Mouse (Mus musculus) stomach, embryonic 14.5 days (tissue): ENCODE results near the gene Ctbp2. TPM values are rescaled to one million over a fixed set of nuclear protein-coding genes. Genes with fewer than 3 reads are reported as not detected.
"Not testable (repeated sequence)": the region's sequence is repeated elsewhere in the genome, so short reads cannot be mapped to it uniquely, and the experiment has no call there.

Experiments used
- ATAC-seq: fragments of 200-750 bp; cut with Nextera tagmentation; 2 replicates; pipeline ENCODE4 v1.8.0; 2017; ENCODE audit warnings: low read depth, moderate TSS enrichment; ENCODE audit not compliant: insufficient number of reproducible peaks, insufficient read depth, low FRiP score
- H3K27ac ChIP-seq: fragments of 300-500 bp; sonication (generic); 2 replicates; pipeline ENCODE4 v1.5.1; 2014; ENCODE audit warnings: mild to moderate bottlenecking, low read length, moderate library complexity, mixed read lengths
- H3K27me3 ChIP-seq: fragments of 300-500 bp; sonication (generic); 2 replicates; pipeline ENCODE4 v1.6.1; 2014; ENCODE audit warnings: low read length, control low read depth, mixed read lengths; ENCODE audit not compliant: control insufficient read depth, insufficient read depth
- H3K36me3 ChIP-seq: fragments of 300-500 bp; sonication (generic); 2 replicates; pipeline ENCODE4 v1.6.1; 2014; ENCODE audit warnings: mild to moderate bottlenecking, control low read depth, low read length, moderate library complexity, mixed read lengths; ENCODE audit not compliant: control insufficient read depth, insufficient read depth
- H3K4me1 ChIP-seq: fragments of 300-500 bp; sonication (generic); 2 replicates; pipeline ENCODE4 v1.6.1; 2014; ENCODE audit warnings: low read length, control low read depth, mixed read lengths; ENCODE audit not compliant: control insufficient read depth, insufficient read depth
- H3K4me2 ChIP-seq: fragments of 300-500 bp; sonication (generic); replicated peaks from 2 replicates; pipeline ENCODE4 v1.6.1; 2014; ENCODE audit warnings: low read depth, low read length, control low read depth
- H3K4me3 ChIP-seq: fragments of 300-500 bp; sonication (generic); 2 replicates; pipeline ENCODE4 v1.5.1; 2014; ENCODE audit warnings: low read depth, low read length, control low read depth
- H3K9ac ChIP-seq: fragments of 300-500 bp; sonication (generic); replicated peaks from 2 replicates; pipeline ENCODE4 v1.6.1; 2014; ENCODE audit warnings: low read depth, mild to moderate bottlenecking, control low read depth, low read length, moderate library complexity, mixed read lengths
- H3K9me3 ChIP-seq: fragments of 300-500 bp; sonication (generic); 2 replicates; pipeline ENCODE4 v1.6.1; 2016; ENCODE audit warnings: low read depth, low read length, control low read depth; ENCODE audit not compliant: control insufficient read depth
- WGBS: fragments of 180-500 bp; shearing (Covaris S2); extraction: QIAGEN DNeasy Blood & Tissue Kit; methylation state at CpG from one replicate; pipeline ENCODE4 v1.1.7; 2014; 5-methylcytosine and 5-hydroxymethylcytosine counted together
- polyA plus RNA-seq: library from polyadenylated mRNA; unstranded; fragments of >200 nt; fragmentation: Nextera tagmentation; extraction: Ambion mirVana; gene quantifications from 2 replicates; pipeline ENCODE4 v1.2.1, GENCODE M21; 2014

The Ctbp2 gene
- polyA plus RNA-seq, 1 experiment from 2014 or later, result 120 TPM

- peaks cover 2% of the 10 kb centered on the region; the same call in 1 of the 2 replicates for H3K36me3 ChIP-seq
- H3K27me3 ChIP-seq, result no peaks in the 10 kb centered on the region
- H3K4me3 ChIP-seq, result no peak overlapping the region
- no peak overlapping the region for H3K4me2 ChIP-seq
- H3K27ac ChIP-seq, result 0 out of 2 replicates have a peak overlapping the region, but pooled peaks have one; percentile 15
- H3K9me3 ChIP-seq, result no peaks in the 10 kb centered on the region
- H3K9ac ChIP-seq, result no peak overlapping the region
- no peak for ATAC-seq
- 43% methylated on average over 4 of the region's 4 CpGs for WGBS
- peaks cover 13% of the 10 kb centered on the region; the same call in 1 of the 2 replicates for H3K4me1 ChIP-seq
Observed at GRCm38 (mm10) chr7:133099266-133099665, 24.9 kb downstream of the Ctbp2 start.

DNA sequence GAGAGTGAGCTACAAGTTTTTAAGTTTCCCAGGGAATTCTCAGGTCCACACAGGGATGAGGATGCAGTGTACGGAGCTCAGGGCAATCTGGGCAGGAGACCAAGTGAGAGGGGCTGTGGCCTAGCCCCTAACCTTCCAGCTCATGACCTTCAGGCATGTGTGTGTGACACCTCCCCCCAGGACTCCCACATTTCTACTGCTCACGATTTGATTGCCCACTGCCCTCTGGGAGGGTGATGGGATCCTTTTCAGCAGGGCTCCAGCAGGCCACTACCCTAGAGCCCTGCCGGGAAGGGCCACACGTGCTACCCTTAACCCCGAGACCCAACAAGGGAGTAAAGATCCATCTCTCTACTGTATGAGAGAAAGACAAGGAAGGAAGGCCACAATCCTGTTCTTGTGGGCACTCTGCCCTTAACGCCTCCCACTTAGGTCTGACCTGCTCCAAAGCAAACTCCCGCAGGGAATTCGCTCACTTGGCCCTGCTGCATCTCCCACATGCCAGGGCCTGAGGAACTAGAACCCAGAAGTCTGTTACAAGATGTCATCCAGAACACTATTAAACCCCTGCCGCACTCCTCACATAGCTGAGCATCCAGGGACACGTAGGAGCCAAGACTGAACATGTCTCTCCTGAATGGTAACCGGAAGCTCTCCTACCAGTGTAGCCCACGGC lies 25.9 kb downstream of the Ctbp2 start:
- H3K27ac ChIP-seq, result no peak overlapping the region
- H3K4me3 ChIP-seq, result no peak overlapping the region
- peaks cover 10% of the 10 kb centered on the region; the same call in 1 of the 2 replicates for H3K4me1 ChIP-seq
- H3K9ac ChIP-seq, result no peak overlapping the region
- H3K27me3 ChIP-seq, result no peaks in the 10 kb centered on the region
- H3K4me2 ChIP-seq, result no peak overlapping the region
- no peak for ATAC-seq
- no peaks in the 10 kb centered on the region for H3K9me3 ChIP-seq
- H3K36me3 ChIP-seq, result peaks cover 2% of the 10 kb centered on the region; the same call in 1 of the 2 replicates
- 76% methylated on average over 12 of the region's 12 CpGs for WGBS

DNA sequence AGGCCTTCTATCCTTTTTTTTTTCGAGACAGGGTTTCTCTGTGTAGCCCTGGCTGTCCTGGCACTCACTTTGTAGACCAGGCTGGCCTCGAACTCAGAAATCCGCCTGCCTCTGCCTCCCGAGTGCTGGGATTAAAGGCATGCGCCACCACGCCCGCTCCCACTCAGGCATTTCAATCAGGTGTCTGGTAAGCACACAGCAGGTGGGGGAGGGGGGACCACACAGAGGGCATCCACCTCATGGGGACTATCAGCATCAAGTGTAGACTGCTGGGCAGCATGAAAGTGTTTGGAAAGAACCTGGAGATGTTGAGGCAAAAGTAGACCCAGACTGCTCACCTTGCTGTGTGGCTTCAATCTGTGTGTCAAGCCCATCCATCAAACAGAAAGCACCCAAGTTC lies 28.5 kb downstream of the Ctbp2 start:
- H3K4me3 ChIP-seq, result not testable (repeated sequence)
- 88% methylated on average over 7 of the region's 7 CpGs for WGBS

GRCm38 (mm10) chr7:133094711-133095495 lies 29.3 kb downstream of the Ctbp2 start:
- Histone ChIP-seq H3K9ac (no peak overlapping the region), H3K4me1 (peaks cover 10% of the 10 kb centered on the region; the same call in 1 of the 2 replicates), H3K36me3 (no peaks in the 10 kb centered on the region), H3K4me2 (no peak overlapping the region), H3K9me3 (no peaks in the 10 kb centered on the region), H3K27ac (no peak overlapping the region), H3K27me3 (no peaks in the 10 kb centered on the region), H3K4me3 (no peak overlapping the region)
- ATAC-seq, result no peak
- 80% methylated on average over 9 of the region's 9 CpGs for WGBS

More for the DNA sequence above, 28.5 kb downstream of the Ctbp2 start:
- H3K4me1 ChIP-seq, H3K9ac ChIP-seq, H3K36me3 ChIP-seq, H3K9me3 ChIP-seq, ATAC-seq, H3K27me3 ChIP-seq, H3K4me2 ChIP-seq, H3K27ac ChIP-seq: not testable (repeated sequence)

DNA sequence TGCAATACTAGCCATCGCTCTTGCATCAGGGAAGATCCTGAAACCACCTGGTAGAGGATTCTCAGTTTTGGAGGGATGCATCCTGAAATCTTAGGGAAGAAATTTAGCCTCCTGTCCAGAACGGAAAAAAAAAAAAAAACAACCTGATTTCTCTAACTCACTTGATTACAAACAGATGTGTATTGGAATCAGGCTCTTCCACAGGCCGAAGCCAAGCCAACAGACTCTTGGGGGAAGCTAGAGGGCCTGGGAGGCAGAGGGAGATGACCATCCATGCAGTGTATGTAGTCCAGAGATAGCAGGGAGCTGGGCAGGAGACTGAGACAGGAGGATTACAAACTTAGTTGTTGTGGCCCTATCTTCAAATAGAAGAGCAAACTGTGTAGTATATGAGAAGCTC lies 30.0 kb downstream of the Ctbp2 start:
- WGBS, result 85% methylated on average over 3 of the region's 3 CpGs
- Histone ChIP-seq H3K4me1 (peaks cover 12% of the 10 kb centered on the region; the same call in 1 of the 2 replicates), H3K9ac (no peak overlapping the region), H3K27me3 (no peaks in the 10 kb centered on the region), H3K27ac (no peak overlapping the region), H3K4me2 (no peak overlapping the region), H3K36me3 (no peaks in the 10 kb centered on the region), H3K9me3 (no peaks in the 10 kb centered on the region), H3K4me3 (no peak overlapping the region)
- no peak for ATAC-seq

- no peaks in the 10 kb centered on the region for H3K36me3 ChIP-seq
- H3K9me3 ChIP-seq, result no peaks in the 10 kb centered on the region
- H3K4me3 ChIP-seq, result no peak overlapping the region
- no peak overlapping the region for H3K9ac ChIP-seq
- H3K4me1 ChIP-seq, result peaks cover 16% of the 10 kb centered on the region
- no peaks in the 10 kb centered on the region for H3K27me3 ChIP-seq
- ATAC-seq, result no peak
- 92% methylated on average over 5 of the region's 5 CpGs for WGBS
- no peak overlapping the region for H3K27ac ChIP-seq
- H3K4me2 ChIP-seq, result no peak overlapping the region
Observed at GRCm38 (mm10) chr7:133093731-133094130, 30.4 kb downstream of the Ctbp2 start.

- no peak for ATAC-seq
- Histone ChIP-seq H3K4me3 (no peak overlapping the region), H3K27ac (no peak overlapping the region), H3K9ac (no peak overlapping the region), H3K4me1 (peaks cover 21% of the 10 kb centered on the region), H3K36me3 (no peaks in the 10 kb centered on the region), H3K9me3 (no peaks in the 10 kb centered on the region), H3K27me3 (no peaks in the 10 kb centered on the region), H3K4me2 (no peak overlapping the region)
- WGBS, result 83% methylated on average over 4 of the region's 4 CpGs
Observed at GRCm38 (mm10) chr7:133090641-133091040, 33.5 kb downstream of the Ctbp2 start.

GRCm38 (mm10) chr7:133089621-133090260 lies 34.4 kb downstream of the Ctbp2 start:
- WGBS, result 80% methylated on average over 11 of the region's 11 CpGs
- H3K27me3 ChIP-seq, result no peaks in the 10 kb centered on the region
- H3K4me3 ChIP-seq, result no peak overlapping the region
- peak overlapping the region; percentile 58; the same call in 1 of the 2 replicates for H3K27ac ChIP-seq
- H3K9ac ChIP-seq, result no peak overlapping the region
- ATAC-seq, result no peak
- no peaks in the 10 kb centered on the region for H3K9me3 ChIP-seq
- no peaks in the 10 kb centered on the region for H3K36me3 ChIP-seq
- no peak overlapping the region for H3K4me2 ChIP-seq
- H3K4me1 ChIP-seq, result peaks cover 21% of the 10 kb centered on the region
